In genomic region chr7:116503879-116504817, GRCm38 (mm10) we compare ENCODE assay signal across 8 mouse cellular contexts. TPM values are rescaled to one million over a fixed set of nuclear protein-coding genes. Genes with fewer than 3 reads are reported as not detected.
A peak's percentile ranks its signal among the peaks of the same experiment; 100 is the strongest.
DNase-seq lines count a peak whose midpoint lies in the region; ATAC-seq and TF ChIP-seq lines count a peak whose summit lies in the region.

Gene Nucb2 (plus strand): TSS chr7:116504369.

- peak; percentile 96 for DNase-seq in CD4-positive helper T cell, adult 2 months (ENCODE audit: low read depth, low spot score)
- peak; percentile 95 for DNase-seq in brain, embryonic 18.5 days (ENCODE audit: low read depth, low spot score)
- peak; percentile 99 for DNase-seq in kidney, postnatal 0 days (ENCODE audit: low spot score)
- DNase-seq in liver, embryonic 11.5 days (ENCODE audit: low spot score): peak; percentile 90
- peak; percentile 96 for DNase-seq in naive thymus-derived CD4-positive, alpha-beta T cell, adult 2 months (ENCODE audit: low read depth)

- H3K4me3 ChIP-seq in heart, embryonic 12.5 days: peak within 1 kb of the TSS; percentile 70
- peak within 1 kb of the TSS; percentile 80 for H3K4me3 ChIP-seq in kidney, postnatal 0 days (replicated peaks; ENCODE audit: low read depth, low read length)
- peak within 1 kb of the TSS; percentile 71 for H3K4me3 ChIP-seq in liver, embryonic 11.5 days (ENCODE audit: low read depth, low read length)
- peak within 1 kb of the TSS; percentile 71 for H3K4me3 ChIP-seq in stomach, embryonic 14.5 days (ENCODE audit: low read depth, low read length)

- H3K36me3 ChIP-seq in heart, embryonic 12.5 days: no peaks in the 10 kb centered on the region
- no peaks in the 10 kb centered on the region for H3K36me3 ChIP-seq in kidney, postnatal 0 days (ENCODE audit: insufficient read depth, low read length)
- 0 out of 2 replicates have a peak, but pooled peaks cover 2% of the 10 kb centered on the region for H3K36me3 ChIP-seq in liver, embryonic 11.5 days (ENCODE audit: control insufficient read depth, insufficient read depth, low read length)
- no peaks in the 10 kb centered on the region for H3K36me3 ChIP-seq in stomach, embryonic 14.5 days (ENCODE audit: control insufficient read depth, insufficient read depth, low read length)

- no peaks in the 10 kb centered on the region for H3K9me3 ChIP-seq in heart, embryonic 12.5 days (replicated peaks)
- H3K9me3 ChIP-seq in kidney, postnatal 0 days (replicated peaks; ENCODE audit: low read length): no peaks in the 10 kb centered on the region
- H3K9me3 ChIP-seq in liver, embryonic 11.5 days (ENCODE audit: control insufficient read depth, low read length): no peaks in the 10 kb centered on the region
- H3K9me3 ChIP-seq in stomach, embryonic 14.5 days (ENCODE audit: control insufficient read depth, low read depth, low read length): no peaks in the 10 kb centered on the region

- 1% methylated on average over 51 of the region's 51 CpGs for WGBS in heart, embryonic 12.5 days
- under 1% methylated on average over 50 of the region's 51 CpGs for WGBS in kidney, postnatal 0 days
- WGBS in liver, embryonic 11.5 days: under 1% methylated on average over 51 of the region's 51 CpGs
- WGBS in stomach, embryonic 14.5 days: under 1% methylated on average over 51 of the region's 51 CpGs

- H3K4me2 ChIP-seq in heart, embryonic 12.5 days: peak within 1 kb of the TSS; percentile 95
- H3K4me2 ChIP-seq in kidney, postnatal 0 days (ENCODE audit: low read length): peak within 1 kb of the TSS; percentile 78
- peak within 1 kb of the TSS; percentile 98 for H3K4me2 ChIP-seq in liver, embryonic 11.5 days
- peak within 1 kb of the TSS; percentile 91 for H3K4me2 ChIP-seq in stomach, embryonic 14.5 days (replicated peaks; ENCODE audit: low read depth, low read length)

- no peak within 1 kb of the TSS for H3K27ac ChIP-seq in heart, embryonic 12.5 days (ENCODE audit: poor library complexity, severe bottlenecking)
- H3K27ac ChIP-seq in kidney, postnatal 0 days: peak within 1 kb of the TSS; percentile 65; the same call in 1 of the 2 replicates
- H3K27ac ChIP-seq in liver, embryonic 11.5 days (ENCODE audit: low read depth, low read length): no peak within 1 kb of the TSS
- H3K27ac ChIP-seq in stomach, embryonic 14.5 days (ENCODE audit: low read length): peak within 1 kb of the TSS; percentile 29; the same call in 1 of the 2 replicates

- no peaks in the 10 kb centered on the region for H3K27me3 ChIP-seq in heart, embryonic 12.5 days (replicated peaks)
- H3K27me3 ChIP-seq in kidney, postnatal 0 days (ENCODE audit: insufficient read depth, low read length): no peaks in the 10 kb centered on the region
- no peaks in the 10 kb centered on the region for H3K27me3 ChIP-seq in liver, embryonic 11.5 days (replicated peaks; ENCODE audit: control insufficient read depth, insufficient read depth, low read length)
- H3K27me3 ChIP-seq in stomach, embryonic 14.5 days (ENCODE audit: control insufficient read depth, insufficient read depth, low read length): no peaks in the 10 kb centered on the region

- peak; percentile 63 for ATAC-seq in erythroid progenitor cell, adult 5-6 weeks (replicated peaks; ENCODE audit: low FRiP score, poor library complexity, severe bottlenecking)
- peak; percentile 99 for ATAC-seq in heart, embryonic 12.5 days (ENCODE audit: insufficient number of reproducible peaks, low FRiP score)
- peak; percentile 100 for ATAC-seq in kidney, postnatal 0 days (replicated peaks; ENCODE audit: low FRiP score, low read depth)
- peak; percentile 100 for ATAC-seq in liver, embryonic 11.5 days (replicated peaks; ENCODE audit: low FRiP score)
- ATAC-seq in stomach, embryonic 14.5 days (ENCODE audit: insufficient number of reproducible peaks, insufficient read depth, low FRiP score, low read depth): peak; percentile 100

- peak within 1 kb of the TSS; percentile 81 for H3K9ac ChIP-seq in heart, embryonic 12.5 days
- peak within 1 kb of the TSS; percentile 84 for H3K9ac ChIP-seq in kidney, postnatal 0 days (ENCODE audit: low read depth, low read length)
- peak within 1 kb of the TSS; percentile 66 for H3K9ac ChIP-seq in liver, embryonic 11.5 days (ENCODE audit: low read depth, low read length)
- peak within 1 kb of the TSS; percentile 66 for H3K9ac ChIP-seq in stomach, embryonic 14.5 days (replicated peaks; ENCODE audit: low read depth, low read length)

- H3K4me1 ChIP-seq in heart, embryonic 12.5 days (replicated peaks): peaks cover 4% of the 10 kb centered on the region; the same call in 1 of the 2 replicates
- H3K4me1 ChIP-seq in kidney, postnatal 0 days (replicated peaks; ENCODE audit: insufficient read depth, low read length): no peaks in the 10 kb centered on the region
- H3K4me1 ChIP-seq in liver, embryonic 11.5 days (replicated peaks; ENCODE audit: control insufficient read depth, insufficient read depth, low read length): peaks cover 2% of the 10 kb centered on the region
- H3K4me1 ChIP-seq in stomach, embryonic 14.5 days (ENCODE audit: control insufficient read depth, insufficient read depth, low read length): no peaks in the 10 kb centered on the region

- TF ChIP-seq CTCF in kidney, postnatal 0 days (IDR thresholded peaks at IDR 0.05; ENCODE audit: low read depth): peak; percentile 26; the same call in 1 of the 2 replicates

RNA-seq across cellular contexts. Expression of gene Nucb2, which starts in this region (rescaled TPM):
- 16.9 and 18.0 TPM in 2 replicates for total RNA-seq in erythroid progenitor cell, adult 5-6 weeks (2015; ENCODE audit: low replicate concordance)
- 11.5 and 18.5 TPM in 2 replicates for total RNA-seq in erythroid progenitor cell, adult 5-6 weeks (2017; ENCODE audit: low replicate concordance)
- 5.7 and 7.4 TPM in 2 replicates for polyA plus RNA-seq in heart, embryonic 12.5 days (2016; fragmentation: Nextera tagmentation; extraction: Ambion mirVana)
- polyA plus RNA-seq in kidney, postnatal 0 days (2015; fragmentation: Nextera tagmentation; extraction: Ambion mirVana): 23.1 and 23.3 TPM in 2 replicates
- polyA plus RNA-seq in liver, embryonic 11.5 days (2014; fragmentation: Nextera tagmentation; extraction: Ambion mirVana): 8.1 and 8.3 TPM in 2 replicates
- 23.0 and 25.9 TPM in 2 replicates for polyA plus RNA-seq in stomach, embryonic 14.5 days (2014; fragmentation: Nextera tagmentation; extraction: Ambion mirVana)

Comparison
In these comparisons a context has a peak if more than half of its experiments do, and no peak if none do; other contexts are left out.
1. H3K27ac ChIP-seq: peak in kidney, postnatal 0 days (single experiment) and stomach, embryonic 14.5 days (single experiment); none in heart, embryonic 12.5 days (single experiment) and liver, embryonic 11.5 days (single experiment).
2. Peak in every context shown above with its lines, with median percentiles within 50 percentile points of each other: DNase-seq, ATAC-seq, H3K4me2 ChIP-seq, H3K4me3 ChIP-seq and H3K9ac ChIP-seq.